Mouse (Mus musculus) gastrocnemius, adult 2 months (tissue): Measurements from ENCODE around the gene Acot11. TPM values are rescaled to one million over a fixed set of nuclear protein-coding genes. Genes with fewer than 3 reads are reported as not detected.
"Not testable (repeated sequence)": the region's sequence is repeated elsewhere in the genome, so short reads cannot be mapped to it uniquely, and the experiment has no call there.

Experiments used
- DNase-seq: peaks from one replicate; pipeline ENCODE4 v3.0.0; 2022
- H3K27ac ChIP-seq: fragments of 200-600 bp; 2 replicates; pipeline ENCODE4 v1.8.1; 2022; ENCODE audit warnings: mild to moderate bottlenecking
- H3K4me3 ChIP-seq: fragments of 200-600 bp; 2 replicates; pipeline ENCODE4 v1.8.1; 2022; ENCODE audit warnings: mild to moderate bottlenecking, moderate library complexity
- CTCF ChIP-seq: fragments of 200-600 bp; IDR thresholded peaks from 2 replicates; pipeline ENCODE4 v1.8.1; 2022; ENCODE audit warnings: antibody characterized with exemption, mild to moderate bottlenecking, moderate library complexity
- intact Hi-C: fragments of 180-260 bp; cut with DNase I; formaldehyde crosslinking; loops from one replicate; pipeline ENCODE4 v1.15.1; 2025
- total RNA-seq, 2 experiments: library from RNA; stranded (reverse); gene quantifications; 2 replicates each; pipeline ENCODE4 v1.2.3; 2021

Acot11 gene
- total RNA-seq, 2 experiments from 2014 or later = 7.1 to 17.3 TPM

- intact Hi-C loops = loop anchor here (5.0 kb wide), 1 partner anchor 80 kb away; no protein-coding TSS in a partner anchor
- H3K4me3 ChIP-seq = no peak overlapping the region
- TF ChIP-seq CTCF = no peak
- no peak for DNase-seq
- H3K27ac ChIP-seq = no peak overlapping the region
Observed at GRCm38 (mm10) chr4:106747001-106747580, 57.7 kb downstream of the Acot11 start.

DNA sequence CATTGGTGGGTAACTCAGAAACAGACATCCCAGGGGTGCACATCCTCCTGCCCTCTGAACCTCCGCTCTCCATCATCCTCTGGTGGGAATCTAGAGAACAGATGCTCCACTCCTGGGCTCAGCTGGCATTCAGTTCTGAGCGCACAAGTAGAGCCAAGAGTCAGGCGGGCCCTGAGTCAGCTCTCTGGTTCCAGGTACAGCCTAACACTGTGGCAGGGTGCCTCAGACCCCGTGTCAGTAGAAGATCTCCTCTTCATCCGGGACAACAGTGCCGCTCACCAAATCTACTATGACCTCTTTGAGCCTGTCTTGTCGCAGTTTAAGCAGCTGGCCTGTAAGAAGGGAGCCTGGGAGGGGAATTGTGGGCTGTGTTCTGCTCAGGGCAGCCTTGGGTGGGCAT is 58.9 kb downstream of the Acot11 start:
- H3K27ac ChIP-seq = no peak overlapping the region
- H3K4me3 ChIP-seq = no peak overlapping the region
- intact Hi-C loops = loop anchor here (5.0 kb wide), 1 partner anchor 81 kb away; no protein-coding TSS in a partner anchor
- DNase-seq = peak; percentile 26
- no peak for TF ChIP-seq CTCF

- no peak for TF ChIP-seq CTCF
- H3K4me3 ChIP-seq = no peak overlapping the region
- intact Hi-C loops = no loop called here
- no peak overlapping the region for H3K27ac ChIP-seq
- DNase-seq = no peak
Observed at GRCm38 (mm10) chr4:106737904-106738303, 66.9 kb downstream of the Acot11 start.

- intact Hi-C loops, H3K4me3 ChIP-seq, H3K27ac ChIP-seq, DNase-seq: not testable (repeated sequence)
Observed at GRCm38 (mm10) chr4:106736884-106737283, 67.9 kb downstream of the Acot11 start.

GRCm38 (mm10) chr4:106733636-106734035 is 71.2 kb downstream of the Acot11 start, which contains the start of gene Fam151a:
Gene Fam151a (plus strand): TSS chr4:106733889.
- H3K27ac ChIP-seq = no peak within 1 kb of the TSS
- TF ChIP-seq CTCF = no peak
- DNase-seq = no peak
- intact Hi-C loops = no loop called here
- no peak within 1 kb of the TSS for H3K4me3 ChIP-seq

GRCm38 (mm10) chr4:106730814-106731213 is 74.0 kb downstream of the Acot11 start, which contains the start of gene Mroh7:
Gene Mroh7 (minus strand): TSS chr4:106730925.
- no peak for TF ChIP-seq CTCF
- Histone ChIP-seq H3K4me3 (no peak within 1 kb of the TSS), H3K27ac (no peak within 1 kb of the TSS)
- no peak for DNase-seq
- intact Hi-C loops = no loop called here

DNA sequence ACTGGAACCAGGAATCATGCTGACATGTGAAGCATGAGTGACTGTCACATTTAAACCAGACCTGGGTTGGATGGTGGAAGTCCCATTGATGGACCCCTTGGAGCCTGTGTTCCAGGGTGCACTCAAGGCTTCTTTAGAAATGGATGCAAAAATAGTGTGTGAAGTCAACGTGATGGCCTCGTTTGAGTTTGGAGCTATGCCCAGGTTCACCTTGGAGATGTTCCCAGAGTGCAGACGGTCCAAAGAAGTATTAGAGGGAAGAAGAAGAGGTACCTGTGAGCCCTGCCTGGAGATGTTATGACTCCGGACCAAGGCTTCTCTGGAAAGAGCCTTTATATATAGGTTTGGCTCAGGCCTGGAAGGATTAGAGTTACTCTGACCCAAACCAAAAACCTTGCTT is 84.2 kb downstream of the Acot11 start:
- no peak for TF ChIP-seq CTCF
- Histone ChIP-seq H3K27ac (peak overlapping the region; percentile 17; the same call in 1 of the 2 replicates), H3K4me3 (no peak overlapping the region)
- intact Hi-C loops = no loop called here
- DNase-seq = peak; percentile 69

GRCm38 (mm10) chr4:106713622-106714021 is 91.2 kb downstream of the Acot11 start:
- no peak overlapping the region for H3K27ac ChIP-seq
- TF ChIP-seq CTCF = no peak
- no peak overlapping the region for H3K4me3 ChIP-seq
- no peak for DNase-seq
- intact Hi-C loops = no loop called here

GRCm38 (mm10) chr4:106708408-106708807 is 96.4 kb downstream of the Acot11 start:
- intact Hi-C loops = loop anchor here (1.0 kb wide), 2 partner anchors 77 to 94 kb away; no protein-coding TSS in a partner anchor
- no peak overlapping the region for H3K27ac ChIP-seq
- peak; percentile 95 for TF ChIP-seq CTCF
- no peak overlapping the region for H3K4me3 ChIP-seq
- DNase-seq = peak; percentile 83

DNA sequence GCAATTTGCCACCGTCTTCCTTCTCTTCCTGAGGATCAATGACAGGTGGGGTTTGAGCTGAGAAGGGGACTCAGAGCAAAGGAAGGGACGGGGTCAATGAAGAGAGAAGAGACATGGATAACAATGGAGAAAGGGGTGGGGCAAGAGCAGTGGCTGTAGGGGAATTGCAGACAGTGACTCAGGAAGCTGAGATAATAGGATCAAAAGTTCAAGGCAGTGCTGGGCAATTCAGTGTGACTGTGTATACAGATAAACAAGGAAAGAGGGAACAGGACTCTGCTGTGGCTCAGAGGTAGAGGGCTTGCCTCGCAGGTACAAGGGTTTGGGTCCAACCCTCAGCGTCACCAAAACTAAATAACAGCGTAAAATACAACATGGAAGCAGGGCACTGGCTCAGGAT is 96.8 kb downstream of the Acot11 start:
- no peak for TF ChIP-seq CTCF
- DNase-seq = no peak
- no peak overlapping the region for H3K27ac ChIP-seq
- H3K4me3 ChIP-seq = no peak overlapping the region
- intact Hi-C loops = loop anchor here (1.0 kb wide), 2 partner anchors 77 to 94 kb away; no protein-coding TSS in a partner anchor

DNA sequence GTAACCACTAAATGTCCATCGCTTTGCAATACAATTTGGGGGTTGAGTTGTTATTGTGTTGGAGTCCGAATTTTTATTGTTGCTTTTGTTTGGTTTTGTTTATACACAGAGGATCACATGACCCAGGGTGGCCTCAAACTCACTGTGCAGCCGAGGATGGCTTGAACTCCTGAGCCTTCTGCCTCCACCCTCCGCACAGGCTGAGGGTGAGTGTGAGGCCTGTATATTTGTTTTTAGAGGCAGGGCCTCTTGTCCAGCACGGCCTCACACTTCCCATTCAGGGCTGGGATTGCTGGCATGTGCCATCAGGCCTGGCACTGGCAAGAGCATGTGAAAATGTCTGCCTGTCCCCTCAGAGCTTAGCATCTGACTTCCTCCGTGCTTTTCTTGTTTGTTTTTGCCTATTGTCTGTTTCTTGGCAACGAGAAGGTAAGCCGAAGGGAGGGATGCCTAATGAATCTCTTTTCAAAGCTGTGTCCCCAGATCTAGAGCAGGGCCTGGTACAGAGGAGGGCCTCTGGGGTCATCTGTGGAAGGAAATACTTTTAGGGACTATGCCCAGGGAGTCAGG is 99.6 kb downstream of the Acot11 start:
- no peak for DNase-seq
- no peak overlapping the region for H3K27ac ChIP-seq
- H3K4me3 ChIP-seq = no peak overlapping the region
- intact Hi-C loops = no loop called here
- no peak for TF ChIP-seq CTCF

GRCm38 (mm10) chr4:106704416-106704815 is 100.4 kb downstream of the Acot11 start:
- intact Hi-C loops = no loop called here
- Histone ChIP-seq H3K27ac (no peak overlapping the region), H3K4me3 (no peak overlapping the region)
- DNase-seq = no peak
- TF ChIP-seq CTCF = no peak

GRCm38 (mm10) chr4:106703956-106704355 is 100.8 kb downstream of the Acot11 start:
- no peak for TF ChIP-seq CTCF
- intact Hi-C loops = no loop called here
- Histone ChIP-seq H3K27ac (no peak overlapping the region), H3K4me3 (no peak overlapping the region)
- no peak for DNase-seq

DNA sequence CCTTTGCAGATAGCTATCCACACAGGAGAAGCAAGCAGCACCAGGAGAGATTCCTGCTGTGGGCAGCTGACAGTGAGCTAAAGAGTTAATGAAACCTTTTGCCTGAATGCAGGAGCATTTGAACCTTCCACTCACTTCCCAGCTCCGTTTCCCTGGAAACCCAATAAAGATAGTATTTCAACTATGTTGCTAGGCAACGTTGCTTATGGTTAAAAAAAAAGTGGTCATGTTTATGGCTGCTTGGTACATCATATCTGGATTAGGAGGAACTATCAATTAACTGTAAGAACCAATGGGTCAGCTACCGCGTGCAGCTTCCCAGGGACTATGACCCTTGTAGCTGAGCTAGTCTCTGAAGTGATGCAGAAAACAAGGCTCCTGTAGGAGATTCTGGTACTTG is 104.0 kb downstream of the Acot11 start:
- intact Hi-C loops = no loop called here
- Histone ChIP-seq H3K4me3 (no peak overlapping the region), H3K27ac (no peak overlapping the region)
- DNase-seq = no peak
- TF ChIP-seq CTCF = no peak
